Mouse (Mus musculus) lung, postnatal 0 days (tissue): ENCODE results near the gene Krt33b.

Source experiments
- CTCF ChIP-seq: IDR thresholded peaks from 2 replicates; pipeline ENCODE4 v1.5.1; 2016; ENCODE audit warnings: antibody characterized with exemption, mild to moderate bottlenecking
- EP300 ChIP-seq: IDR thresholded peaks from 2 replicates; pipeline ENCODE4 v1.6.1; 2016; ENCODE audit warnings: antibody characterized with exemption, mild to moderate bottlenecking, control low read depth

GRCm38 (mm10) chr11:100050451-100050850, 20.8 kb upstream of the Krt33b start, which contains the start of gene Krt31:
- TF ChIP-seq CTCF (no peak), EP300 (no peak)
